Mouse (Mus musculus) 3T3-L1 (cell line): ENCODE results near the gene Maml3.

Experiments used
- DNase-seq: peaks from one replicate; pipeline ENCODE4 v3.0.0-alpha.2; 2015; ENCODE audit warnings: low read depth, low spot score

The Maml3 gene

GRCm38 (mm10) chr3:51953927-51954326 lies 150.9 kb downstream of the Maml3 start:
- DNase-seq = no peak

- DNase-seq = no peak
Observed at GRCm38 (mm10) chr3:51952728-51953623, 151.9 kb downstream of the Maml3 start.

GRCm38 (mm10) chr3:51952267-51952666 lies 152.6 kb downstream of the Maml3 start:
- DNase-seq = no peak

GRCm38 (mm10) chr3:51949651-51950050 lies 155.2 kb downstream of the Maml3 start:
- no peak for DNase-seq

- no peak for DNase-seq
Observed at GRCm38 (mm10) chr3:51947168-51947567, 157.7 kb downstream of the Maml3 start.

- DNase-seq = peak; percentile 99
Observed at GRCm38 (mm10) chr3:51943642-51944041, 161.2 kb downstream of the Maml3 start.

- DNase-seq = peak; percentile 60
Observed at GRCm38 (mm10) chr3:51941781-51942180, 163.1 kb downstream of the Maml3 start.

- DNase-seq = no peak
Observed at GRCm38 (mm10) chr3:51939864-51940263, 165.0 kb downstream of the Maml3 start.

- no peak for DNase-seq
Observed at GRCm38 (mm10) chr3:51939054-51939453, 165.8 kb downstream of the Maml3 start.

GRCm38 (mm10) chr3:51937176-51937575 lies 167.7 kb downstream of the Maml3 start:
- no peak for DNase-seq

- DNase-seq = peak; percentile 34
Observed at GRCm38 (mm10) chr3:51934531-51935485, 170.1 kb downstream of the Maml3 start.

- DNase-seq = no peak
Observed at GRCm38 (mm10) chr3:51928188-51928587, 176.7 kb downstream of the Maml3 start.

GRCm38 (mm10) chr3:51927591-51927990 lies 177.3 kb downstream of the Maml3 start:
- no peak for DNase-seq

- peak; percentile 30 for DNase-seq
Observed at GRCm38 (mm10) chr3:51927043-51927442, 177.8 kb downstream of the Maml3 start.

- DNase-seq = no peak
Observed at GRCm38 (mm10) chr3:51925758-51926157, 179.1 kb downstream of the Maml3 start.

- DNase-seq = no peak
Observed at GRCm38 (mm10) chr3:51924636-51925035, 180.2 kb downstream of the Maml3 start.

GRCm38 (mm10) chr3:51923800-51924199 lies 181.1 kb downstream of the Maml3 start:
- no peak for DNase-seq

GRCm38 (mm10) chr3:51916902-51917301 lies 188.0 kb downstream of the Maml3 start:
- DNase-seq = no peak

- DNase-seq = no peak
Observed at GRCm38 (mm10) chr3:51916060-51916870, 188.6 kb downstream of the Maml3 start.

GRCm38 (mm10) chr3:51915415-51915814 lies 189.5 kb downstream of the Maml3 start:
- peak; percentile 25 for DNase-seq

- no peak for DNase-seq
Observed at GRCm38 (mm10) chr3:51914900-51915299, 190.0 kb downstream of the Maml3 start.
